Mouse (Mus musculus) megakaryocyte, embryonic 14.5 days (primary cell): ENCODE measurements around the gene Prkcz. TPM values are rescaled to one million over a fixed set of nuclear protein-coding genes. Genes with fewer than 3 reads are reported as not detected.

Experiments
- H3K27me3 ChIP-seq: replicated peaks from 2 replicates; pipeline ENCODE3; 2012; ENCODE audit warnings: inconsistent platforms
- H3K36me3 ChIP-seq: replicated peaks from 2 replicates; pipeline ENCODE3; 2012; ENCODE audit warnings: low read length, inconsistent platforms, mixed read lengths
- H3K4me1 ChIP-seq: 2 replicates; pipeline ENCODE4 v1.6.1; 2012; ENCODE audit warnings: inconsistent platforms
- H3K4me3 ChIP-seq: replicated peaks from 2 replicates; pipeline ENCODE3; 2012; ENCODE audit warnings: moderate library complexity, mild to moderate bottlenecking, inconsistent platforms
- H3K9me3 ChIP-seq: 2 replicates; pipeline ENCODE4 v1.6.1; 2012; ENCODE audit warnings: inconsistent platforms
- FLI1 ChIP-seq: IDR thresholded peaks from 2 replicates; pipeline ENCODE4 v1.6.1; 2012; ENCODE audit warnings: low read length, inconsistent platforms, mixed read lengths
- GATA1 ChIP-seq: IDR thresholded peaks from 3 replicates; pipeline ENCODE4 v1.6.1; 2012; ENCODE audit warnings: mixed read lengths, low read length, inconsistent platforms, borderline replicate concordance
- polyA plus RNA-seq: library from polyadenylated mRNA; stranded (reverse); fragments of >175 nt; gene quantifications from 2 replicates; pipeline ENCODE4 v1.2.3, GENCODE M21; 2012; ENCODE audit warnings: low replicate concordance; ENCODE audit not compliant: insufficient read depth

Gene Prkcz
- polyA plus RNA-seq, 1 experiment = not detected

DNA sequence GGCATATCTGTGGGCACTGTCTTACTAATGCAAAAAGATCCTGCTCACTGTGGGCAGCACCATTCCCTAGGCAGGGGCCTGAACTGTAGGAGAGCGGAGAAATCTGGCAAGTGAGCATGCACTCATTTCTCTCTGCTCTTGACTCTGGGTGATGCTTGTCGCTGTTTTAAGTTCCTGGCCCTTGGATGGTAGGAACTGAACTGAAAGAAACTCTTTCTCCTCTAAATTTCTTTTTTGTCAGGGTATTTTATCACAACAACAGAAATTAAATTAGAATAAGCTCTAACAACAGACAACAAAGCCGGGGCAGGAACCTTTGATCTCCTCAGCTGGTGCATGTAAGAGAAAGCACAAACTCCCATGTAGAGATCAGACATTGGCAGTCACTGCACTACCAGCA lies 46.1 kb downstream of the Prkcz start:
- Histone ChIP-seq H3K9me3 (peaks cover 12% of the 10 kb centered on the region), H3K4me3 (no peak overlapping the region), H3K4me1 (peaks cover 7% of the 10 kb centered on the region), H3K27me3 (peaks cover 65% of the 10 kb centered on the region), H3K36me3 (no peaks in the 10 kb centered on the region)
- TF ChIP-seq FLI1 = no peak
- TF ChIP-seq GATA1 = no peak

DNA sequence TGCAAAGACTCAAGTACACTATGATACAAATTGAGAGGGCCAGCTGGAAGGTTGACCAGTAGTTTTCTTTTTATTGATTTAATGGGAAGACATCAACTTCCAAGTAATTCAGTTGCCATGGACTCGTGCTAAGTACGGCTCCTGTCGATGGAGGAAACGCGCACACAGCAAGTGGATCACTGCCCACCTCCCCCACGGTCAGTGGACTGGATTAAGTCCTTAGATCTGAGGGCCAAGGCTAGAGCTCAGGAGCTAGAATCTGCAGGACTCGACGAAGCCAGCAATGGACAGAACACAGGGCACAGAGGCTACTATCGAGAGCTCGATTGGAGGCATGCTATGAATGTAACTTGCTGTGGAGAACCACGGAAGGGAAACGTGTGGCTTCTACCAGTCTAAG lies 52.5 kb downstream of the Prkcz start:
- no peaks in the 10 kb centered on the region for H3K36me3 ChIP-seq
- H3K4me1 ChIP-seq = peaks cover 52% of the 10 kb centered on the region
- peaks cover 5% of the 10 kb centered on the region; the same call in 1 of the 2 replicates for H3K9me3 ChIP-seq
- H3K4me3 ChIP-seq = no peak overlapping the region
- no peak for TF ChIP-seq FLI1
- no peak for TF ChIP-seq GATA1
- H3K27me3 ChIP-seq = peaks cover 32% of the 10 kb centered on the region

DNA sequence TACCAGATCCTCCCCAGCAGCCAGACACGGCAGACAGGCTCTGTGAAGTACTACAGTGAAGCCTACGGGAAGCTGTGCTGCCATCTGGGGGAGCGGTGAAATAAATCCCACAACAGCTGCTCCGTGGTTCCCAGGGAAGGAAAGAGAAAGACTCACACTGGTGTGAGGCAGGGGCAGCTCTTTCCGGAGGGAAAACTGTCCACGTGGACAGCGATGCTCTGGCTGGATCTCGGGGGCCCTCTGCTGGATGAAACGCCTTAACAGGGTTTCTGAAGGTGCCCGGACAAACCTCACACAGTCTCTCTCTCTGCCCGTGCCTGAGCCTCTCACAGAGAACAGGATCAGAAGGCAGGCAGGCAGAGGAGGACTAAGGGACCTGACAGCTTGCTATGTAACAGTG lies 53.1 kb downstream of the Prkcz start:
- Histone ChIP-seq H3K36me3 (no peaks in the 10 kb centered on the region), H3K4me3 (peak overlapping the region; percentile 87), H3K9me3 (peaks cover 5% of the 10 kb centered on the region; the same call in 1 of the 2 replicates), H3K27me3 (peaks cover 32% of the 10 kb centered on the region), H3K4me1 (peaks cover 52% of the 10 kb centered on the region)
- TF ChIP-seq FLI1 = no peak
- no peak for TF ChIP-seq GATA1

DNA sequence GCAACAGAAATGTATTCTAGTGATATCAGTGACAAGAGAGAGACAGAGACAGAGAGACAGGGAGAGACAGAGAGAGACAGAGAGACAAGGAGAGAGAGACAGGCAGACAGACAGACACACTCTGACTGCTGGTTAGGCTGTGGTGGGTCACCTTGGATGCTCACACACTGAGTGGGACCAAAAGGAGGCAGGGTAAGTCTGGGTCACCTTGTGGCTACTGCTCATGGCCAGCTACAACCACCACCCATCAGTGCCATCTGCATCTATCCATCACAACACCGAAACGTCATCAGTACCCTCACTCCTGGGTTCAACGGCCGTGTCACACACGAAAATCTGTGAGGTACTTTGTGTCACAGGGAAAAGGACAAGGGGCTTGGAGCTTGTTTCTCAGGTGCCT lies 53.6 kb downstream of the Prkcz start:
- 0 out of 2 replicates have a peak, but pooled peaks cover under 1% of the 10 kb centered on the region for H3K9me3 ChIP-seq
- TF ChIP-seq FLI1 (no peak), GATA1 (no peak)
- peaks cover 52% of the 10 kb centered on the region for H3K4me1 ChIP-seq
- no peaks in the 10 kb centered on the region for H3K36me3 ChIP-seq
- H3K4me3 ChIP-seq = peak overlapping the region; percentile 87
- H3K27me3 ChIP-seq = peaks cover 33% of the 10 kb centered on the region

DNA sequence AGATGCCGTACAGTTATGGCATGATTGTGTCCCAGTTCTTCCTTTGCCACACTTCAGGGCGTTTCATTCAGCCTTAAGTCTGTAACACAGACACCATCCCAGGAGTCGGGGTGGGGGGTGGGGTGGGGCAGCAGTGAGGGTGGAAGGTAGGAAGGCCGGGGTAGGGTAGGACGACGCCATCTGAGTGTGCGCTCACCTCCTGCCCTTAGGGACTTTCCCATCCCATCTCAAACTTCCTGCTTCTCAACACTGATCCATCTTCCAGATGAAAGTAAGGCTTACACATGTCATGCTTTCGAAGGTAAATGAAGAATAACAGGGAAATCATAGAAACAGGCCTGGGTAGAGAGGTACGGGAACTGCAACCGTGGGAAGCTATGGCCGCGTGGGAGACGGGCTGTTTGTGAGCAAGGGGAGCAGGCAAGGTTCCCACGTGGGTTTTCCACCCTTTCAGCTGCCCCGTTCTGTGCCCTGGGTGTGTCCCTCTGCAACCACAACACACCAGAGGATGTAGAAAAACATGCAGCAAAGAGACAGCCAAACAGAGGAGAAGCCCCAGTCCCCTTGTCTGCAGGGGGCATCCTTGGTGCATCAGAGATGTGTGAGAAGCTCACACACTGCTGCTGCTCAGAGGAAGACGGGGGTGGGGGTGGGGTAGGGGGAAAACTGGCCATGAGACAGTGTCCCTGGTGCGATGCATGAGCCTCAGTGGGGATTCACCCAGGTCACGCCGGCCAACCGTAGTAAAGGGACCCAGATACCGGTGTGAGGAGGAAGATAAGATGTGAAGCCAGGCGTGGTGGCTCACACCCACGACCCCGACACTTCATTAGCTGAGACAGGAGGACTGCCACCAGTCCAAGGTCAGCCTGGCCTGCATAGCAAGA lies 54.6 kb downstream of the Prkcz start:
- Histone ChIP-seq H3K27me3 (peaks cover 39% of the 10 kb centered on the region), H3K36me3 (no peaks in the 10 kb centered on the region), H3K4me1 (peaks cover 61% of the 10 kb centered on the region), H3K9me3 (no peaks in the 10 kb centered on the region), H3K4me3 (peak overlapping the region; percentile 87)
- TF ChIP-seq FLI1 (no peak), GATA1 (no peak)

DNA sequence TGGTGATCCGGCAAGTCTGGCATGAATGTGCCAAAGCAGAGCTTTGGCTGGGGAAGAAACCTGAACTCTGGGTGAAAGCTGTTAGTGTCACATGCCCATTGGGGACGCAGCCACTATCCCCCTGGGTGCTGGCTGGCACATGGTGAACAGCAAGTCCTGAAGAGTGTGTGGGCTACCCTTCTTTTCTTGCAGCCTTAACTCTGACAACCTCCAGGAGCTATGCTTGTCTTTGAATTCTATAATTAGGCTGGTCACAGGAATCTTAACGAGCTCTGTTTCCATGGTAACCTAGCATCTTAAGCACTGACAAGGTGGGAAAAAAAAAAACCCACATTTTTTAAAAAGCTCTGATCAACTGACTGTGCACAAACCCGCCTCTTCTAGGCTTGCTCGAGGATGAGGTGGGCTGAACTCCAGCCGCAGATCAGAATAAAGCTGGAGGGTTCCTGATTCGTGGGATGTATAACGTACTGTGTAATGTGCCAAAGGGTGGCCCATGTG lies 55.6 kb downstream of the Prkcz start:
- Histone ChIP-seq H3K36me3 (no peaks in the 10 kb centered on the region), H3K4me1 (peaks cover 65% of the 10 kb centered on the region), H3K27me3 (peaks cover 42% of the 10 kb centered on the region), H3K4me3 (no peak overlapping the region), H3K9me3 (no peaks in the 10 kb centered on the region)
- TF ChIP-seq GATA1 = no peak
- no peak for TF ChIP-seq FLI1

DNA sequence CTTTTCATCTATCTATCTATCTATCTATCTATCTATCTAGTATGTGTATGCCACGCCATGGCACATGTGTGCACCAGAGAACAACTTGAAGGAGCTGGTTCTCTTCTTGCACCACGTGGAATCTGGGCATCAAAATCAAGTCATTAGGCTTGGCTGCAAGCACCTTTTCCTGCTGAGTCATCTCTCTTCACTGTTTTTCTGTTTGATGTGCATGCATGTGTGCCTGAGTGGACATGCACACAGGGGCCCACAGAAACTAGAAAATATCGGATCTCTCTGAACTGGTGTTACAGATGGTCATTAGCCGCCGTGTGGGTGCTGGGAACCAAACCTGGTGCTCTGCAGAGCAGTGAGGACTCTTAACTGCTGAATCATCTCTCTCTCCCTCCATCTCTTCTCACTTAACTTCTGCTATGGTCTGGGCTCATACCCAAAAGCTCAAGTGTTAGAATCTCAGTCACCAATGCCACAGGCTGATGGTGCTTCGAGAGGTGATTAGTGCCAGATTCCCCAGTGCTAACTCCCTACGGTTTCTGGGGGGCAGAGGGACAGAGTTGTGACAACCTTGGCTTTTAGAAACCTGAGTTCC lies 56.6 kb downstream of the Prkcz start:
- no peaks in the 10 kb centered on the region for H3K9me3 ChIP-seq
- peaks cover 46% of the 10 kb centered on the region for H3K27me3 ChIP-seq
- no peaks in the 10 kb centered on the region for H3K36me3 ChIP-seq
- peaks cover 70% of the 10 kb centered on the region for H3K4me1 ChIP-seq
- TF ChIP-seq FLI1 = no peak
- no peak overlapping the region for H3K4me3 ChIP-seq

DNA sequence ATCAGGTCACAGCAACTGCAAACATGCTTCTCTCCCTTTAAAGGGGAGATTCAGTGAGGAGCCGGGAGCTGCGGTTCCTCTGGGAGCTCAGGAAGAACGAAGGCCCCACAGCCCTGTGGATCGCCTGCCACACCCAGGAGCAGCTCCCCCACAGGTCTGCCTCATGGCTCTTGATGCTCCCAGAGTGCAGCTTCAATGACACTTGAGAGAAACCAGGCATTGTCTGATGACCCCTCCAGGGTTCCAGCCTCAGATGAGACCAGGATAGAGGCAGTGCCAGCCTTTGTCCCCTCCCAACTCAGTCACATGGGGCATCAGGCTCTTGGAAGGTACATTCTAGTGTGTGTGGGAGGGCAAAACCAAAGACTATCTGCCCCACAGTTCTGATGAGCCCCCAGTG lies 59.2 kb downstream of the Prkcz start:
- Histone ChIP-seq H3K4me3 (no peak overlapping the region), H3K36me3 (no peaks in the 10 kb centered on the region), H3K4me1 (peaks cover 45% of the 10 kb centered on the region), H3K9me3 (no peaks in the 10 kb centered on the region), H3K27me3 (peaks cover 53% of the 10 kb centered on the region)
- TF ChIP-seq FLI1 = no peak
- TF ChIP-seq GATA1 = no peak

DNA sequence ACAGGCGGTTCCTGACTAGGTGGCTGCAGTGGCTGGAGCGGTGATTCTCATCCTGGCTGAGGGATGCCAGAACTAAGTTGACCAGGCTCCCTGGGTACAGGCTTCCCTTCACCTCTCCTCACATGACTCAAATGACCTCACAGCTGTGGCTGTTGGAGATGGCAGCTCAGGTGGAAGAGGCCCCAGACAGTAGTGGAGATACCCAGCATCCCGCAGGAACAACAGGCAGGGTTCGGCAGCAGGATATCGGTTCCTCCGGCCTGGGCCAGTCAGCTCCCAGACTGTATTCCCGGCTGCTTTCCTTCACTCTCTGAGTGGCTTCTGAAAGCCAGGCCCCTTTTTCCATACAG lies 60.1 kb downstream of the Prkcz start:
- Histone ChIP-seq H3K4me1 (peaks cover 40% of the 10 kb centered on the region), H3K36me3 (no peaks in the 10 kb centered on the region), H3K27me3 (peaks cover 53% of the 10 kb centered on the region), H3K4me3 (no peak overlapping the region), H3K9me3 (no peaks in the 10 kb centered on the region)
- no peak for TF ChIP-seq FLI1
- no peak for TF ChIP-seq GATA1

DNA sequence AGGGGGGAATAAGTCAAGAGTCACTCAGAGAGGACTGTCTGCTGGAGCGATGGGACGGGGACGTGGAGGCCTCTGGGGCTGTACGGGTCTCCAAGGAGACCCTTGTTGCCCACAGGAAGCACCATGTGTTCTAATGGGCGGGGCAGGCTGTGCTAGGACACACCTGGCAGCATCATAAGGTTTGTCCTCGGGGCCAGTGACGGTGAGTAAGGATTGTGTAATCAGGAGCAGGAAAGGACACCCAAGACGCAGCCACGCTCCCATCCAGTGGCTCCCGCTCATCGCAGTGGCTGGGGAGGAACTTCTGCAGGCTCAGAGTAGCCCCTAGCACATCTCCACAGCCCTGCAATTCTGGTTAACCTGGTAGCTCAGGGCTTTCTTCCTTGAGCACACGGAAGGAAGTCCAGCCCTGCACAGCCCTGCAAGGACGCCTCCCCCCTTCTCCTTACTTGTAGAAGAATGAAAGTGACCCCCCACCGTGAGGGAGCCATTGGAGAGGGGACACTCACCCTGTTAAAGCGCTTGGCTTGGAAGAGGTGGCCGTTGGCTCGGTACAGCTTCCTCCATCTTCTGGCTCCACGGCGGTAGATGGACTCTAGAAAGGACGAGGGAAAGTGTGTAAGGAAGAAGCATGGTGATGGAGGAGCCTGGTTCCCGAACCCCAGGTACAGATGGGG lies 60.6 kb downstream of the Prkcz start:
- H3K4me3 ChIP-seq = no peak overlapping the region
- no peak for TF ChIP-seq FLI1
- no peak for TF ChIP-seq GATA1
- H3K27me3 ChIP-seq = peaks cover 53% of the 10 kb centered on the region
- no peaks in the 10 kb centered on the region for H3K9me3 ChIP-seq
- H3K36me3 ChIP-seq = no peaks in the 10 kb centered on the region
- peaks cover 36% of the 10 kb centered on the region for H3K4me1 ChIP-seq

DNA sequence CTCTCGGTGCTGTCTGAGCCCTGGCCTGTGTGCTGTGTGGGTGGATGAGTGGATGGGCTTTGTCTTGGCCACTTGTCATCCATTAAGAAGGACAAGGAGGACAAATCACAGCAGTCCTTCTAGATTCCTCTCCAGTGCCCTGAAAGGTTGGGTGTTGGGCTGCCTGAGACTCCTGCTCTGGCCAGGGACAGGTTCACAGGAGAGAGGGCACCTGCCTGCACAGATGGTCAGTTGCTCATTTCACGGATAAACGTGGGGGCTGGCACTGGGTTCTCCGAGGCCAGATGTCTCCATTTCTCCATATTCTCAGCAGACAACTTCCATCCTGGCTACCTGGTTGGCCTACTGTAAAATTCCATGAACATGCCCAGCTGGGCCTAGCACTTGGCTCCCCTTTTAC lies 62.3 kb downstream of the Prkcz start:
- TF ChIP-seq FLI1 = no peak
- TF ChIP-seq GATA1 = no peak
- Histone ChIP-seq H3K27me3 (peaks cover 66% of the 10 kb centered on the region), H3K9me3 (no peaks in the 10 kb centered on the region), H3K4me3 (no peak overlapping the region), H3K36me3 (no peaks in the 10 kb centered on the region), H3K4me1 (peaks cover 32% of the 10 kb centered on the region)
